Mouse (Mus musculus) urinary bladder, postnatal 4 days (tissue): ENCODE measurements around the gene Fgr.
"Not testable (repeated sequence)": the region's sequence is repeated elsewhere in the genome, so short reads cannot be mapped to it uniquely, and the experiment has no call there.

Experiments used
- DNase-seq, 2 experiments: peaks; one replicate each; pipeline ENCODE4 v3.0.0; 2021 to 2022; ENCODE audit warnings: low spot score in 2 of 2

Gene Fgr

GRCm38 (mm10) chr4:132973814-132974398 lies at the start of gene Fgr:
Gene Fgr, plus strand, starts transcription at chr4:132974095.
- no peak for DNase-seq

- not testable (repeated sequence) for DNase-seq
Measured at GRCm38 (mm10) chr4:132926520-132926919, 47.4 kb upstream of the Fgr start.

GRCm38 (mm10) chr4:132930784-132931183 lies 43.1 kb upstream of the Fgr start:
- no peak for DNase-seq

- DNase-seq, result no peak
Measured at GRCm38 (mm10) chr4:132932752-132933404, 41.0 kb upstream of the Fgr start.

- no peak for DNase-seq
Measured at GRCm38 (mm10) chr4:132934639-132935038, 39.3 kb upstream of the Fgr start.

GRCm38 (mm10) chr4:132938181-132938941 lies 35.5 kb upstream of the Fgr start:
- DNase-seq, result no peak

- DNase-seq, result peak; percentile 57 to 82
Measured at GRCm38 (mm10) chr4:132939421-132940127, 34.3 kb upstream of the Fgr start.

GRCm38 (mm10) chr4:132941012-132941729 lies 32.7 kb upstream of the Fgr start:
- no peak for DNase-seq

- no peak for DNase-seq
Measured at GRCm38 (mm10) chr4:132943088-132943487, 30.8 kb upstream of the Fgr start.

- no peak for DNase-seq
Measured at GRCm38 (mm10) chr4:132944106-132944505, 29.8 kb upstream of the Fgr start.

GRCm38 (mm10) chr4:132944776-132945175 lies 29.1 kb upstream of the Fgr start:
- DNase-seq, result no peak

- DNase-seq, result peak; percentile 80 to 86
Measured at GRCm38 (mm10) chr4:132945261-132946046, 28.4 kb upstream of the Fgr start.

GRCm38 (mm10) chr4:132946047-132947001 lies 27.6 kb upstream of the Fgr start:
- DNase-seq, result peak; percentile 57 to 67

GRCm38 (mm10) chr4:132949882-132950532 lies 23.9 kb upstream of the Fgr start:
- no peak for DNase-seq

GRCm38 (mm10) chr4:132950999-132951398 lies 22.9 kb upstream of the Fgr start:
- DNase-seq, result no peak

GRCm38 (mm10) chr4:132954530-132955394 lies 19.1 kb upstream of the Fgr start:
- DNase-seq, result no peak

- DNase-seq, result no peak
Measured at GRCm38 (mm10) chr4:132955395-132955791, 18.5 kb upstream of the Fgr start.
